Mouse (Mus musculus): ENCODE measurements at regions not wholly inside any gene's neighbourhood (a gene's known extent, or its start where the extent isn't known, plus 50 kb on each side); places are given as distances from the start of the nearest gene placed in this dataset.

- H3K9me3 ChIP-seq (replicated peaks; ENCODE audit: control insufficient read depth, low read length), result no peaks in the 10 kb centered on the region
- H3K4me2 ChIP-seq (ENCODE audit: low read depth, low read length), result no peak overlapping the region
- no peak overlapping the region for H3K9ac ChIP-seq (ENCODE audit: low read length)
- no peak overlapping the region for H3K27ac ChIP-seq (ENCODE audit: low read length)
- 76% methylated on average over 1 of the region's 1 CpGs for WGBS
- no peak for ATAC-seq (replicated peaks; ENCODE audit: extremely low read depth, insufficient read depth, low FRiP score)
- H3K27me3 ChIP-seq (ENCODE audit: control insufficient read depth, insufficient read depth, low read length), result no peaks in the 10 kb centered on the region
- H3K4me3 ChIP-seq (ENCODE audit: low read length), result no peak overlapping the region
- no peaks in the 10 kb centered on the region for H3K4me1 ChIP-seq (ENCODE audit: control insufficient read depth, insufficient read depth, low read length)
- H3K36me3 ChIP-seq (ENCODE audit: control insufficient read depth, insufficient read depth), result no peaks in the 10 kb centered on the region
Measured at GRCm38 (mm10) chr5:21109030-21109429, 53.3 kb upstream of the Ptpn12 start.

DNA sequence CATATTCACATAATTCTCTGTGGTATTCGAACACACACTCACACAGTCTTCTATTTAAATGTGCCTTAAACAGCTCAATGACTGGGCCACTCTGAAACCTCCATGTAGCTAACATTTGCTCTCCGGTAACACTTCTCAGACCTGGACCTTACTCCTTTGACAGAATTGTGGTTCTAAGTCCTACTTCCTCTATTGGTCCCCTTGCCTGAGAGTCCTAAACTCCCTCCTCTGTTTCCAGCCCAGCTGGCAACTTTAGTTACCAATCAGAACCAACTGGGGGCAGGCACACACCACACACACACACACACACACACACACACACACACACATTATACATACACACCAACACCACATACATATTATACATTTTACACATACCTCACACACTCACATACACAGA, 57.7 kb upstream of the Ptpn12 start:
- Histone ChIP-seq H3K9me3 (replicated peaks; ENCODE audit: control insufficient read depth, low read length) (no peaks in the 10 kb centered on the region), H3K4me1 (ENCODE audit: control insufficient read depth, insufficient read depth, low read length) (no peaks in the 10 kb centered on the region), H3K4me2 (ENCODE audit: low read depth, low read length) (no peak overlapping the region), H3K9ac (ENCODE audit: low read length) (no peak overlapping the region), H3K27me3 (ENCODE audit: control insufficient read depth, insufficient read depth, low read length) (no peaks in the 10 kb centered on the region), H3K27ac (ENCODE audit: low read length) (no peak overlapping the region), H3K36me3 (ENCODE audit: control insufficient read depth, insufficient read depth) (no peaks in the 10 kb centered on the region), H3K4me3 (ENCODE audit: low read length) (no peak overlapping the region)
- ATAC-seq (replicated peaks; ENCODE audit: extremely low read depth, insufficient read depth, low FRiP score), result no peak
- WGBS, result 79% methylated on average over 2 of the region's 2 CpGs

DNA sequence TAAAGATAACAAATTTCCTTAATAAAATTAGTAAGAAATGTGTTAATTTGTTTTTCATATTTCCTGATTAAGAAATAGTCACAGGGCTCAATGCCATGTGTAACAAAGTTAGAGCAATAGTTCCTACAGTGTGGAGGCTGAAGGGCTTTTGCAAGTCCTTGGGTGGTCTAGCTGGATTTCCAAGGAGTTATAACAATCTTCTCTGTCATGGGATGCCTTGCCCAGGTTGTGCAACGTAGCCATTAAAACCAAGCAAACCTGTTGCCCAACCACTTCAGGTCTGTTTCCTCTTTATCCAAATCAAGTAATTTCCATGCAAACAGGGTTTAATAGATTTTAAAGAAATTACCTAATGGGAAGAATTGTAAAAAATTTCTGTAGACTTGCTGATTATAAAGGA, 59.8 kb upstream of the Ptpn12 start:
- no peak overlapping the region for H3K9ac ChIP-seq (ENCODE audit: low read length)
- no peaks in the 10 kb centered on the region for H3K9me3 ChIP-seq (replicated peaks; ENCODE audit: control insufficient read depth, low read length)
- ATAC-seq (replicated peaks; ENCODE audit: extremely low read depth, insufficient read depth, low FRiP score), result no peak
- no peak overlapping the region for H3K4me3 ChIP-seq (ENCODE audit: low read length)
- H3K27me3 ChIP-seq (ENCODE audit: control insufficient read depth, insufficient read depth, low read length), result no peaks in the 10 kb centered on the region
- no peak overlapping the region for H3K27ac ChIP-seq (ENCODE audit: low read length)
- no peaks in the 10 kb centered on the region for H3K4me1 ChIP-seq (ENCODE audit: control insufficient read depth, insufficient read depth, low read length)
- no peaks in the 10 kb centered on the region for H3K36me3 ChIP-seq (ENCODE audit: control insufficient read depth, insufficient read depth)
- no peak overlapping the region for H3K4me2 ChIP-seq (ENCODE audit: low read depth, low read length)
- 76% methylated on average over 1 of the region's 1 CpGs for WGBS

GRCm38 (mm10) chr5:21123081-21123480, 63.0 kb upstream of the Gsap start:
- Histone ChIP-seq H3K27ac (ENCODE audit: low read length) (no peak overlapping the region), H3K36me3 (ENCODE audit: control insufficient read depth, insufficient read depth) (no peaks in the 10 kb centered on the region), H3K4me2 (ENCODE audit: low read depth, low read length) (no peak overlapping the region), H3K4me1 (ENCODE audit: control insufficient read depth, insufficient read depth, low read length) (no peaks in the 10 kb centered on the region), H3K27me3 (ENCODE audit: control insufficient read depth, insufficient read depth, low read length) (no peaks in the 10 kb centered on the region), H3K9ac (ENCODE audit: low read length) (no peak overlapping the region), H3K9me3 (replicated peaks; ENCODE audit: control insufficient read depth, low read length) (no peaks in the 10 kb centered on the region), H3K4me3 (ENCODE audit: low read length) (no peak overlapping the region)
- 41% methylated on average over 1 of the region's 1 CpGs for WGBS
- no peak for ATAC-seq (replicated peaks; ENCODE audit: extremely low read depth, insufficient read depth, low FRiP score)

GRCm38 (mm10) chr5:21125085-21125484, 61.0 kb upstream of the Gsap start:
- no peaks in the 10 kb centered on the region for H3K4me1 ChIP-seq (ENCODE audit: control insufficient read depth, insufficient read depth, low read length)
- no peak overlapping the region for H3K4me3 ChIP-seq (ENCODE audit: low read length)
- no peak overlapping the region for H3K27ac ChIP-seq (ENCODE audit: low read length)
- no peaks in the 10 kb centered on the region for H3K27me3 ChIP-seq (ENCODE audit: control insufficient read depth, insufficient read depth, low read length)
- H3K4me2 ChIP-seq (ENCODE audit: low read depth, low read length), result no peak overlapping the region
- no peaks in the 10 kb centered on the region for H3K9me3 ChIP-seq (replicated peaks; ENCODE audit: control insufficient read depth, low read length)
- peak; percentile 72; the same call in 1 of the 2 replicates for ATAC-seq (replicated peaks; ENCODE audit: extremely low read depth, insufficient read depth, low FRiP score)
- WGBS, result 28% methylated on average over 5 of the region's 5 CpGs
- H3K36me3 ChIP-seq (ENCODE audit: control insufficient read depth, insufficient read depth), result no peaks in the 10 kb centered on the region
- H3K9ac ChIP-seq (ENCODE audit: low read length), result no peak overlapping the region

DNA sequence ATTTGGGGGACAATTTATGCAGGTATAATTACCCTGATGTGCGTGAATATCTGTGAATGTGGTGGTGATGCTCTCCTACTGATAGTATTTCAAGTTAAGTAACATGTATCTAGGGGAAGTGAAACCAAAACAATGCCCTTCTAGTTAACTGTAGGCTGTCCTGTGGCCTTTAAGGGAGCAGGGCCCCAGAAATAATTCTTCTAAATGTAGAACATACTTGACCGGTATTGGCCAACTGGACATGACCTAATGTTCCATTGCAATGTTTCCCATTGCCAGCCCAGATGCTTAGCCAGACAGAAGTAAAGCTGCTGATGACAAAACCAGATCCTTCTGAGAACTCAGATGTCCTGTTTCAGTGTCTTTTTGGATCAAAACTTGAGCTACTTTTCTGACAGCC, 54.9 kb upstream of the Gsap start:
- peaks cover 2% of the 10 kb centered on the region; the same call in 1 of the 2 replicates for H3K4me1 ChIP-seq (ENCODE audit: control insufficient read depth, insufficient read depth, low read length)
- ATAC-seq (replicated peaks; ENCODE audit: extremely low read depth, insufficient read depth, low FRiP score), result no peak
- H3K4me2 ChIP-seq (ENCODE audit: low read depth, low read length), result no peak overlapping the region
- H3K36me3 ChIP-seq (ENCODE audit: control insufficient read depth, insufficient read depth), result no peaks in the 10 kb centered on the region
- 76% methylated on average over 2 of the region's 2 CpGs for WGBS
- H3K9me3 ChIP-seq (replicated peaks; ENCODE audit: control insufficient read depth, low read length), result no peaks in the 10 kb centered on the region
- H3K9ac ChIP-seq (ENCODE audit: low read length), result no peak overlapping the region
- no peak overlapping the region for H3K27ac ChIP-seq (ENCODE audit: low read length)
- H3K27me3 ChIP-seq (ENCODE audit: control insufficient read depth, insufficient read depth, low read length), result no peaks in the 10 kb centered on the region
- H3K4me3 ChIP-seq (ENCODE audit: low read length), result no peak overlapping the region

- H3K4me3 ChIP-seq (ENCODE audit: low read length), result no peak overlapping the region
- no peaks in the 10 kb centered on the region for H3K27me3 ChIP-seq (ENCODE audit: control insufficient read depth, insufficient read depth, low read length)
- H3K27ac ChIP-seq (ENCODE audit: low read length), result no peak overlapping the region
- peaks cover 7% of the 10 kb centered on the region for H3K4me1 ChIP-seq (ENCODE audit: control insufficient read depth, insufficient read depth, low read length)
- no peak overlapping the region for H3K9ac ChIP-seq (ENCODE audit: low read length)
- H3K4me2 ChIP-seq (ENCODE audit: low read depth, low read length), result no peak overlapping the region
- H3K36me3 ChIP-seq (ENCODE audit: control insufficient read depth, insufficient read depth), result no peaks in the 10 kb centered on the region
- H3K9me3 ChIP-seq (replicated peaks; ENCODE audit: control insufficient read depth, low read length), result no peaks in the 10 kb centered on the region
- 83% methylated on average over 3 of the region's 3 CpGs for WGBS
- no peak for ATAC-seq (replicated peaks; ENCODE audit: extremely low read depth, insufficient read depth, low FRiP score)
Measured at GRCm38 (mm10) chr5:21131943-21132342, 54.1 kb upstream of the Gsap start.

- no peak for ATAC-seq (replicated peaks; ENCODE audit: extremely low read depth, insufficient read depth, low FRiP score)
- Histone ChIP-seq H3K9me3 (replicated peaks; ENCODE audit: control insufficient read depth, low read length) (no peaks in the 10 kb centered on the region), H3K4me1 (ENCODE audit: control insufficient read depth, insufficient read depth, low read length) (peaks cover 7% of the 10 kb centered on the region)
Measured at GRCm38 (mm10) chr5:21135476-21135875, 50.6 kb upstream of the Gsap start.

DNA sequence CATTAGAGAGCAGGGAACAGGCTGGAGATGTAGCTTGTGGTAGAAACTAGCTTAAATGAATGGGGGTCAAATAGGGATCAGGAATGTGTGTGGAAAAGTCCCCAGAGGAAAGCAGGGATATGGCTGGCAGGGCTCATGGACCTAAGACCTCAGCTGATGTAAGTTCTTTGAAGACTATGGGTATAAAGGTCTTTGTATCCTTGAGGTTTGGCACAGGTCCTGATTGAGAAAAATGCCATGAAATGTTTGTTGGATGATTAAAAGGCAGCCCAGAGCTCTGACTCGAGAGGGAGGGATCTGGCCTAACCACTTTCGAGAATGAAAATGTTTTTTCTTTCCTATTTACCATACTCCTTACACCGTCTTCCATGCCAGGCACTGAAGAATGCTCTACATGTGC, 50.0 kb upstream of the Gsap start:
- Histone ChIP-seq H3K9ac (ENCODE audit: low read length) (no peak overlapping the region), H3K4me2 (ENCODE audit: low read depth, low read length) (no peak overlapping the region), H3K36me3 (ENCODE audit: control insufficient read depth, insufficient read depth) (no peaks in the 10 kb centered on the region), H3K4me1 (ENCODE audit: control insufficient read depth, insufficient read depth, low read length) (peaks cover 9% of the 10 kb centered on the region), H3K27ac (ENCODE audit: low read length) (peak overlapping the region; percentile 69), H3K27me3 (ENCODE audit: control insufficient read depth, insufficient read depth, low read length) (no peaks in the 10 kb centered on the region), H3K4me3 (ENCODE audit: low read length) (no peak overlapping the region), H3K9me3 (replicated peaks; ENCODE audit: control insufficient read depth, low read length) (no peaks in the 10 kb centered on the region)
- WGBS, result 62% methylated on average over 3 of the region's 3 CpGs
- no peak for ATAC-seq (replicated peaks; ENCODE audit: extremely low read depth, insufficient read depth, low FRiP score)

More at GRCm38 (mm10) chr5:21135476-21135875, 50.6 kb upstream of the Gsap start:
- Histone ChIP-seq H3K4me2 (ENCODE audit: low read depth, low read length) (no peak overlapping the region), H3K9ac (ENCODE audit: low read length) (no peak overlapping the region), H3K27me3 (ENCODE audit: control insufficient read depth, insufficient read depth, low read length) (no peaks in the 10 kb centered on the region), H3K27ac (ENCODE audit: low read length) (no peak overlapping the region), H3K36me3 (ENCODE audit: control insufficient read depth, insufficient read depth) (no peaks in the 10 kb centered on the region), H3K4me3 (ENCODE audit: low read length) (no peak overlapping the region)
- WGBS, result 61% methylated on average over 3 of the region's 3 CpGs
